In genomic region chr3:84921704-84922420, GRCm38 (mm10) we compare ENCODE assay signal across 8 mouse cellular contexts.
DNase-seq lines count a peak whose midpoint lies in the region.

No protein-coding gene starts in this region.

- peak; percentile 44 for DNase-seq in gastrocnemius, adult 18-20 months (ENCODE audit: low spot score)
- DNase-seq in gastrocnemius, postnatal 4 days (ENCODE audit: low spot score in 2 of 2): no peak
- DNase-seq in right cerebral cortex, adult 18-20 months: peak; percentile 44
- DNase-seq in right cerebral cortex, postnatal 14 days: no peak
- DNase-seq in cerebellum, postnatal 25 days: peak; percentile 29 to 65
- DNase-seq in layer of hippocampus, adult 9-11 months: peak; percentile 29
- peak; percentile 26 for DNase-seq in skeletal muscle tissue, adult 2 months (ENCODE audit: low read depth, low spot score)
- no peak for DNase-seq in ovary, postnatal 14 days (ENCODE audit: low spot score)

Comparison
In these comparisons a context has a peak if more than half of its experiments do, and no peak if none do; other contexts are left out.
1. DNase-seq: peak in gastrocnemius, adult 18-20 months (single experiment), right cerebral cortex, adult 18-20 months (single experiment), cerebellum, postnatal 25 days (2 of 2), layer of hippocampus, adult 9-11 months (single experiment) and skeletal muscle tissue, adult 2 months (single experiment); none in gastrocnemius, postnatal 4 days (0 of 2), right cerebral cortex, postnatal 14 days (single experiment) and ovary, postnatal 14 days (single experiment).